Mouse (Mus musculus) small intestine, adult 2 months (tissue): ENCODE results near the gene Gpa33. TPM values are rescaled to one million over a fixed set of nuclear protein-coding genes. Genes with fewer than 3 reads are reported as not detected.

Source experiments
- H3K27ac ChIP-seq: fragments of 200-500 bp; 2 replicates; pipeline ENCODE4 v1.5.1; 2012; ENCODE audit warnings: low read depth, low read length, control low read depth, inconsistent platforms; ENCODE audit not compliant: insufficient read depth
- H3K27me3 ChIP-seq: fragments of 200-500 bp; 2 replicates; pipeline ENCODE4 v1.6.1; 2012; ENCODE audit warnings: mild to moderate bottlenecking, moderate library complexity, low read length, inconsistent platforms; ENCODE audit not compliant: control insufficient read depth, insufficient read depth
- H3K36me3 ChIP-seq: fragments of 200-500 bp; 2 replicates; pipeline ENCODE4 v1.6.1; 2012; ENCODE audit warnings: mild to moderate bottlenecking, low read length, control low read depth, inconsistent platforms; ENCODE audit not compliant: control insufficient read depth, insufficient read depth
- H3K4me1 ChIP-seq: fragments of 200-500 bp; 2 replicates; pipeline ENCODE4 v1.6.1; 2012; ENCODE audit warnings: low read length, inconsistent platforms, mixed read lengths; ENCODE audit not compliant: control insufficient read depth, insufficient read depth, insufficient read length
- H3K4me3 ChIP-seq: fragments of 200-500 bp; 2 replicates; pipeline ENCODE4 v1.5.1; 2012; ENCODE audit warnings: low read depth, mild to moderate bottlenecking, control low read depth, inconsistent platforms, low read length, moderate library complexity
- CTCF ChIP-seq: fragments of 200-500 bp; IDR thresholded peaks from 2 replicates; pipeline ENCODE4 v1.5.1; 2012; ENCODE audit warnings: low read depth, mild to moderate bottlenecking, control low read depth, inconsistent platforms, low read length, moderate library complexity, mixed read lengths; ENCODE audit not compliant: insufficient replicate concordance, insufficient read length; ENCODE audit errors: extremely low read depth
- POLR2A ChIP-seq: fragments of 200-500 bp; IDR thresholded peaks from 2 replicates; pipeline ENCODE4 v1.6.1; 2012; ENCODE audit warnings: low read depth, mild to moderate bottlenecking, control low read depth, inconsistent platforms, low read length, moderate library complexity
- WGBS: fragments of 180-500 bp; shearing (Covaris S2); methylation state at CpG from one replicate; pipeline ENCODE4 v1.1.7; 2018; 5-methylcytosine and 5-hydroxymethylcytosine counted together
- polyA plus RNA-seq: library from polyadenylated mRNA; depleted of rRNA; stranded (reverse); fragments of >200 nt; gene quantifications from 2 replicates; pipeline ENCODE4 v1.2.3, GENCODE M21; 2012; rRNA removed

Gpa33 gene
- polyA plus RNA-seq, 1 experiment = 805 TPM

DNA sequence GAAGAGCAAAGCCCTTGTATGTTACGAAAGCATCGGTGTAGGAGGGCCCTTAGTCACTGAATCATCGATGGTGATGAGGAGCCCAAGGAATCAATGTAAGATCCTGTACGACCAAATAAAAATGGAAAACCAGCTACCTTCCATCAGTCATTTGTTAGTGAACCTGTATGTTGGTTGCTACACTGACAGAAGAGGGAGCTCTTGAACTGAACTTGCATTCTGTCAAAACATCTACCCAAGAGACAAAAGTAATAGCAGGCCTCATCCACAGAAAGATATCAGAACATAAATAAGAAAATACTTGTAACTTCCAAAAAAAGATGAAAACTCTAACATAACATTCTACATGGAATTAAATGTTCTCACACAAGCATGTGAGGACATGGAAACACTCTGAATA is 84.1 kb downstream of the Gpa33 start:
- Histone ChIP-seq H3K27ac (no peak overlapping the region), H3K4me1 (no peaks in the 10 kb centered on the region), H3K36me3 (no peaks in the 10 kb centered on the region), H3K27me3 (no peaks in the 10 kb centered on the region), H3K4me3 (no peak overlapping the region)
- WGBS = 80% methylated on average over 4 of the region's 4 CpGs
- TF ChIP-seq CTCF = no peak
- no peak for TF ChIP-seq POLR2A

Other genes with a start within 250 kb of the Gpa33 start
- 8.0 and 17.6 TPM in 2 replicates for gene Pou2f1, start 127.6 kb upstream of the Gpa33 start, polyA plus RNA-seq
- gene Dusp27, start 2.3 kb upstream of the Gpa33 start, polyA plus RNA-seq = 0.03 and 0.04 TPM in 2 replicates
- gene Mael, start 108.5 kb downstream of the Gpa33 start, polyA plus RNA-seq = not detected in 2 replicates
- gene Ildr2, start 123.9 kb downstream of the Gpa33 start, polyA plus RNA-seq = 0.03 and 0.32 TPM in 2 replicates
- 3.9 and 7.4 TPM in 2 replicates for gene Tada1, start 248.9 kb downstream of the Gpa33 start, polyA plus RNA-seq